Mouse (Mus musculus): Measurements from ENCODE around the gene Sh3d21.
A peak's percentile ranks its signal among the peaks of the same experiment; 100 is the strongest.
"Not testable (repeated sequence)": the region's sequence is repeated elsewhere in the genome, so short reads cannot be mapped to it uniquely, and the experiment has no call there.

The Sh3d21 gene

GRCm38 (mm10) chr4:126168851-126169250, 5.6 kb upstream of the Sh3d21 start:
- DNase-seq (ENCODE audit: low spot score): no peak

GRCm38 (mm10) chr4:126166084-126166483, 2.8 kb upstream of the Sh3d21 start:
- no peak for DNase-seq (ENCODE audit: low spot score)

- not testable (repeated sequence) for DNase-seq (ENCODE audit: low spot score)
These were observed 1.8 kb upstream of the Sh3d21 start for GRCm38 (mm10) chr4:126165092-126165491.

- no peak for DNase-seq (ENCODE audit: low spot score)
These were observed 394 bp upstream of the Sh3d21 start for GRCm38 (mm10) chr4:126163685-126164084.

GRCm38 (mm10) chr4:126162544-126163066, 686 bp downstream of the Sh3d21 start:
- DNase-seq (ENCODE audit: low spot score): peak; percentile 81

- no peak for DNase-seq (ENCODE audit: low spot score)
These were observed 1.3 kb downstream of the Sh3d21 start for GRCm38 (mm10) chr4:126161986-126162385.

GRCm38 (mm10) chr4:126161456-126161855, 1.8 kb downstream of the Sh3d21 start:
- no peak for DNase-seq (ENCODE audit: low spot score)

- no peak for DNase-seq (ENCODE audit: low spot score)
These were observed 2.3 kb downstream of the Sh3d21 start for GRCm38 (mm10) chr4:126160981-126161380.

GRCm38 (mm10) chr4:126159455-126159854, 3.8 kb downstream of the Sh3d21 start:
- no peak for DNase-seq (ENCODE audit: low spot score)

- no peak for DNase-seq (ENCODE audit: low spot score)
These were observed 5.7 kb downstream of the Sh3d21 start for GRCm38 (mm10) chr4:126157562-126157961.

GRCm38 (mm10) chr4:126156617-126157016, 6.7 kb downstream of the Sh3d21 start:
- DNase-seq (ENCODE audit: low spot score): no peak

GRCm38 (mm10) chr4:126155869-126156268, 7.4 kb downstream of the Sh3d21 start:
- no peak for DNase-seq (ENCODE audit: low spot score)

- no peak for DNase-seq (ENCODE audit: low spot score)
These were observed 8.1 kb downstream of the Sh3d21 start for GRCm38 (mm10) chr4:126155183-126155582.

GRCm38 (mm10) chr4:126152864-126153263, 10.4 kb downstream of the Sh3d21 start:
- no peak for DNase-seq (ENCODE audit: low spot score)

- DNase-seq (ENCODE audit: low spot score): no peak
These were observed 11.4 kb downstream of the Sh3d21 start for GRCm38 (mm10) chr4:126151701-126152440.

GRCm38 (mm10) chr4:126150949-126151320, 12.4 kb downstream of the Sh3d21 start:
- DNase-seq (ENCODE audit: low spot score): no peak

GRCm38 (mm10) chr4:126150297-126150948, 12.9 kb downstream of the Sh3d21 start:
- DNase-seq (ENCODE audit: low spot score): peak; percentile 54

GRCm38 (mm10) chr4:126149798-126150197, 13.5 kb downstream of the Sh3d21 start:
- no peak for DNase-seq (ENCODE audit: low spot score)

- no peak for DNase-seq (ENCODE audit: low spot score)
These were observed 14.1 kb downstream of the Sh3d21 start for GRCm38 (mm10) chr4:126149041-126149676.

- peak; percentile 45 for DNase-seq (ENCODE audit: low spot score)
These were observed 14.9 kb downstream of the Sh3d21 start for GRCm38 (mm10) chr4:126148161-126148961.

GRCm38 (mm10) chr4:126147533-126148160, 15.6 kb downstream of the Sh3d21 start, which contains the start of gene Eva1b:
Gene Eva1b (plus strand): TSS chr4:126147744.
- DNase-seq (ENCODE audit: low spot score): peak; percentile 74
